Mouse (Mus musculus): ENCODE data around the gene Rundc3a. TPM values are rescaled to one million over a fixed set of nuclear protein-coding genes. Genes with fewer than 3 reads are reported as not detected.

The Rundc3a gene
- polyA plus RNA-seq, 2 experiments = 1.0 to 3.2 TPM

GRCm38 (mm10) chr11:102415034-102415802 is 22.0 kb downstream of the Rundc3a start:
- no peak for TF ChIP-seq POLR2A (IDR thresholded peaks at IDR 0.05; ENCODE audit: borderline replicate concordance, extremely low read depth, insufficient read depth, insufficient read length)
- no peak overlapping the region for H3K4me3 ChIP-seq (replicated peaks; ENCODE audit: low read length)
- H3K9me3 ChIP-seq (ENCODE audit: control insufficient read depth, low read length) = no peaks in the 10 kb centered on the region
- DNase-seq (ENCODE audit: low spot score) = no peak
- ATAC-seq (ENCODE audit: low FRiP score, low read depth) = no peak
- no peak overlapping the region for H3K4me2 ChIP-seq (replicated peaks; ENCODE audit: low read depth, low read length, severe bottlenecking)
- no peaks in the 10 kb centered on the region for H3K36me3 ChIP-seq (ENCODE audit: control insufficient read depth, insufficient read depth, low read length)
- H3K9ac ChIP-seq (ENCODE audit: low read depth, low read length, severe bottlenecking) = no peak overlapping the region
- no peaks in the 10 kb centered on the region for H3K4me1 ChIP-seq (ENCODE audit: control insufficient read depth, insufficient read depth, low read length)
- H3K27me3 ChIP-seq (ENCODE audit: control insufficient read depth, insufficient read depth, low read length) = no peaks in the 10 kb centered on the region
- 76% methylated on average over 10 of the region's 10 CpGs for WGBS
- H3K27ac ChIP-seq (replicated peaks; ENCODE audit: low read depth, low read length) = no peak overlapping the region

- Histone ChIP-seq H3K9ac (ENCODE audit: low read depth, low read length, severe bottlenecking) (no peak overlapping the region), H3K4me1 (ENCODE audit: control insufficient read depth, insufficient read depth, low read length) (no peaks in the 10 kb centered on the region), H3K36me3 (ENCODE audit: control insufficient read depth, insufficient read depth, low read length) (no peaks in the 10 kb centered on the region), H3K4me2 (replicated peaks; ENCODE audit: low read depth, low read length, severe bottlenecking) (no peak overlapping the region), H3K4me3 (replicated peaks; ENCODE audit: low read length) (no peak overlapping the region), H3K9me3 (ENCODE audit: control insufficient read depth, low read length) (0 out of 2 replicates have a peak, but pooled peaks cover 3% of the 10 kb centered on the region), H3K27me3 (ENCODE audit: control insufficient read depth, insufficient read depth, low read length) (no peaks in the 10 kb centered on the region), H3K27ac (replicated peaks; ENCODE audit: low read depth, low read length) (no peak overlapping the region)
- no peak for ATAC-seq (ENCODE audit: low FRiP score, low read depth)
- no peak for TF ChIP-seq POLR2A (IDR thresholded peaks at IDR 0.05; ENCODE audit: borderline replicate concordance, extremely low read depth, insufficient read depth, insufficient read length)
- 84% methylated on average over 1 of the region's 1 CpGs for WGBS
- DNase-seq (ENCODE audit: low spot score) = no peak
These were observed 24.0 kb downstream of the Rundc3a start for GRCm38 (mm10) chr11:102417160-102417559.

GRCm38 (mm10) chr11:102418887-102419286 is 25.7 kb downstream of the Rundc3a start:
- TF ChIP-seq POLR2A (IDR thresholded peaks at IDR 0.05; ENCODE audit: borderline replicate concordance, extremely low read depth, insufficient read depth, insufficient read length) = no peak
- DNase-seq (ENCODE audit: low spot score) = no peak
- ATAC-seq (ENCODE audit: low FRiP score, low read depth) = no peak
- no peak overlapping the region for H3K4me2 ChIP-seq (replicated peaks; ENCODE audit: low read depth, low read length, severe bottlenecking)
- no peaks in the 10 kb centered on the region for H3K36me3 ChIP-seq (ENCODE audit: control insufficient read depth, insufficient read depth, low read length)
- H3K9ac ChIP-seq (ENCODE audit: low read depth, low read length, severe bottlenecking) = no peak overlapping the region
- H3K27ac ChIP-seq (replicated peaks; ENCODE audit: low read depth, low read length) = no peak overlapping the region
- no peaks in the 10 kb centered on the region for H3K27me3 ChIP-seq (ENCODE audit: control insufficient read depth, insufficient read depth, low read length)
- H3K4me1 ChIP-seq (ENCODE audit: control insufficient read depth, insufficient read depth, low read length) = no peaks in the 10 kb centered on the region
- no peak overlapping the region for H3K4me3 ChIP-seq (replicated peaks; ENCODE audit: low read length)
- H3K9me3 ChIP-seq (ENCODE audit: control insufficient read depth, low read length) = 0 out of 2 replicates have a peak, but pooled peaks cover 3% of the 10 kb centered on the region

GRCm38 (mm10) chr11:102421559-102421958 is 28.4 kb downstream of the Rundc3a start:
- Histone ChIP-seq H3K9ac (ENCODE audit: low read depth, low read length, severe bottlenecking) (no peak overlapping the region), H3K36me3 (ENCODE audit: control insufficient read depth, insufficient read depth, low read length) (no peaks in the 10 kb centered on the region), H3K9me3 (ENCODE audit: control insufficient read depth, low read length) (0 out of 2 replicates have a peak, but pooled peaks cover 3% of the 10 kb centered on the region), H3K27ac (replicated peaks; ENCODE audit: low read depth, low read length) (no peak overlapping the region), H3K4me3 (replicated peaks; ENCODE audit: low read length) (no peak overlapping the region), H3K4me2 (replicated peaks; ENCODE audit: low read depth, low read length, severe bottlenecking) (no peak overlapping the region), H3K4me1 (ENCODE audit: control insufficient read depth, insufficient read depth, low read length) (no peaks in the 10 kb centered on the region), H3K27me3 (ENCODE audit: control insufficient read depth, insufficient read depth, low read length) (no peaks in the 10 kb centered on the region)
- DNase-seq (ENCODE audit: low spot score) (no peak), ATAC-seq (ENCODE audit: low FRiP score, low read depth) (no peak)
- WGBS = 59% methylated on average over 8 of the region's 8 CpGs
- TF ChIP-seq POLR2A (IDR thresholded peaks at IDR 0.05; ENCODE audit: borderline replicate concordance, extremely low read depth, insufficient read depth, insufficient read length) = no peak

- no peak overlapping the region for H3K27ac ChIP-seq (replicated peaks; ENCODE audit: low read depth, low read length)
- H3K36me3 ChIP-seq (ENCODE audit: control insufficient read depth, insufficient read depth, low read length) = no peaks in the 10 kb centered on the region
- ATAC-seq (ENCODE audit: low FRiP score, low read depth) (no peak), DNase-seq (ENCODE audit: low spot score) (no peak)
- no peak for TF ChIP-seq POLR2A (IDR thresholded peaks at IDR 0.05; ENCODE audit: borderline replicate concordance, extremely low read depth, insufficient read depth, insufficient read length)
- no peaks in the 10 kb centered on the region for H3K27me3 ChIP-seq (ENCODE audit: control insufficient read depth, insufficient read depth, low read length)
- peaks cover 4% of the 10 kb centered on the region for H3K4me1 ChIP-seq (ENCODE audit: control insufficient read depth, insufficient read depth, low read length)
- H3K4me3 ChIP-seq (replicated peaks; ENCODE audit: low read length) = no peak overlapping the region
- no peak overlapping the region for H3K4me2 ChIP-seq (replicated peaks; ENCODE audit: low read depth, low read length, severe bottlenecking)
- 0 out of 2 replicates have a peak, but pooled peaks cover 3% of the 10 kb centered on the region for H3K9me3 ChIP-seq (ENCODE audit: control insufficient read depth, low read length)
- H3K9ac ChIP-seq (ENCODE audit: low read depth, low read length, severe bottlenecking) = no peak overlapping the region
- 80% methylated on average over 6 of the region's 6 CpGs for WGBS
These were observed 31.5 kb downstream of the Rundc3a start for GRCm38 (mm10) chr11:102424666-102425065.

Data from limb, embryonic 14.5 days (tissue).